8 mouse cellular contexts compared by ENCODE assay signal in the genomic region with DNA sequence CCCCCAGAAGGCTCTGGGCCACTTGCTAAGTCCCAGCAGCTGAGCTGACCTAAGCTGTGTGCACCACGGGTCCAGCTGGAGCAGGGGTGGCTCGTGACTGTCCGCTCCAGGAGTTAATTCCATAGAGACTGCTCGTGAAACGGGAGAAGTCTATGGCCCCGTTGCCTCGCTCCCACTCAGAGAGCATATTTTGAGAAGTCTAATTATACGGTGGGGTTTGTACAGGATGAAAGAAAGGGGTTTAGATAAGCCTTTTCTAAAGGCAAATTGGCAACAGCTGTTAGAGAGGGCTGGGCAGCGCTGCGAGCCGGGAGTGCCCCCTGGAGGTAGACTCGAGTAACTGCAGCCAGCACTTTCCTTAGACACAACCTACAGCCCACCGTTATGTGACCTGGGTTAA. TPM values are rescaled to one million over a fixed set of nuclear protein-coding genes. Genes with fewer than 3 reads are reported as not detected.
DNase-seq lines count a peak whose midpoint lies in the region; ATAC-seq and TF ChIP-seq lines count a peak whose summit lies in the region.

No protein-coding gene starts in this region.

- TF ChIP-seq CTCF in bone marrow, adult 2 months (IDR thresholded peaks at IDR 0.05; ENCODE audit: control insufficient read depth, insufficient read depth, low read length): peak; percentile 95
- TF ChIP-seq CTCF in embryonic fibroblast, embryonic 13.5 days (IDR thresholded peaks at IDR 0.05; ENCODE audit: borderline replicate concordance, insufficient read depth, low read length): peak; percentile 82

- ATAC-seq in kidney, embryonic 14.5 days (ENCODE audit: low FRiP score, low TSS enrichment): 0 out of 2 replicates have a peak, but pooled peaks have one; percentile 17
- no peak for ATAC-seq in liver, embryonic 11.5 days (replicated peaks; ENCODE audit: low FRiP score)
- ATAC-seq in monocyte, adult 5-6 weeks (replicated peaks; ENCODE audit: insufficient number of reproducible peaks, low FRiP score, low TSS enrichment, poor library complexity, severe bottlenecking): peak; percentile 50

- peak overlapping the region; percentile 56 for H3K4me2 ChIP-seq in kidney, embryonic 14.5 days (replicated peaks; ENCODE audit: low read depth, low read length)
- peak overlapping the region; percentile 70 for H3K4me2 ChIP-seq in liver, embryonic 11.5 days

- peaks cover 14% of the 10 kb centered on the region for H3K27me3 ChIP-seq in heart, embryonic 10.5 days (ENCODE audit: insufficient read depth, poor library complexity, severe bottlenecking)
- no peaks in the 10 kb centered on the region for H3K27me3 ChIP-seq in kidney, embryonic 14.5 days (ENCODE audit: control insufficient read depth, insufficient read depth, low read length)
- H3K27me3 ChIP-seq in liver, embryonic 11.5 days (replicated peaks; ENCODE audit: control insufficient read depth, insufficient read depth, low read length): 0 out of 2 replicates have a peak, but pooled peaks cover 5% of the 10 kb centered on the region
- no peaks in the 10 kb centered on the region for H3K27me3 ChIP-seq in splenic B cell, adult 2 months (ENCODE audit: control insufficient read depth, insufficient read depth, low read length, poor library complexity, severe bottlenecking)

- H3K9ac ChIP-seq in kidney, embryonic 14.5 days (ENCODE audit: low read depth, low read length): peak overlapping the region; percentile 19; the same call in 1 of the 2 replicates
- peak overlapping the region; percentile 35 for H3K9ac ChIP-seq in liver, embryonic 11.5 days (ENCODE audit: low read depth, low read length)

- DNase-seq in A20 (ENCODE audit: low read depth, low spot score): peak; percentile 75
- DNase-seq in heart, embryonic 10.5 days (ENCODE audit: low spot score): peak; percentile 87
- peak; percentile 66 for DNase-seq in liver, embryonic 11.5 days (ENCODE audit: low spot score)
- peak; percentile 86 for DNase-seq in splenic B cell, adult 2 months (ENCODE audit: low read depth, low spot score)

- peak overlapping the region; percentile 25 for H3K4me3 ChIP-seq in bone marrow, adult 2 months (replicated peaks; ENCODE audit: control insufficient read depth, low read depth, low read length)
- peak overlapping the region; percentile 32 for H3K4me3 ChIP-seq in embryonic fibroblast, embryonic 13.5 days (ENCODE audit: insufficient read depth, low read length)
- peak overlapping the region; percentile 58 for H3K4me3 ChIP-seq in heart, embryonic 10.5 days
- H3K4me3 ChIP-seq in kidney, embryonic 14.5 days (ENCODE audit: low read length): peak overlapping the region; percentile 28
- peak overlapping the region; percentile 42 for H3K4me3 ChIP-seq in liver, embryonic 11.5 days (ENCODE audit: low read depth, low read length)

- no peaks in the 10 kb centered on the region for H3K36me3 ChIP-seq in heart, embryonic 10.5 days
- H3K36me3 ChIP-seq in kidney, embryonic 14.5 days (ENCODE audit: control insufficient read depth, insufficient read depth, low read length): no peaks in the 10 kb centered on the region
- no peaks in the 10 kb centered on the region for H3K36me3 ChIP-seq in liver, embryonic 11.5 days (ENCODE audit: control insufficient read depth, insufficient read depth, low read length)
- H3K36me3 ChIP-seq in splenic B cell, adult 2 months (ENCODE audit: control insufficient read depth, insufficient read depth, low read length, poor library complexity, severe bottlenecking): no peaks in the 10 kb centered on the region

- H3K27ac ChIP-seq in bone marrow, adult 2 months (ENCODE audit: control insufficient read depth, insufficient read depth, low read depth, low read length, poor library complexity): no peak overlapping the region
- no peak overlapping the region for H3K27ac ChIP-seq in embryonic fibroblast, embryonic 13.5 days (ENCODE audit: insufficient read depth, low read length)
- peak overlapping the region; percentile 73 for H3K27ac ChIP-seq in heart, embryonic 10.5 days
- H3K27ac ChIP-seq in kidney, embryonic 14.5 days (ENCODE audit: low read depth, low read length): no peak overlapping the region
- no peak overlapping the region for H3K27ac ChIP-seq in liver, embryonic 11.5 days (ENCODE audit: low read depth, low read length)

- WGBS in bone marrow, adult 2 months: 5% methylated on average over 13 of the region's 13 CpGs
- WGBS in heart, embryonic 10.5 days: under 1% methylated on average over 13 of the region's 13 CpGs
- WGBS in kidney, embryonic 14.5 days: under 1% methylated on average over 13 of the region's 13 CpGs
- WGBS in liver, embryonic 11.5 days: 3% methylated on average over 13 of the region's 13 CpGs

- peaks cover 4% of the 10 kb centered on the region; the same call in 1 of the 2 replicates for H3K4me1 ChIP-seq in bone marrow, adult 2 months (ENCODE audit: control insufficient read depth, insufficient read depth, low read length)
- H3K4me1 ChIP-seq in embryonic fibroblast, embryonic 13.5 days (ENCODE audit: control insufficient read depth, insufficient read depth, low read length): no peaks in the 10 kb centered on the region
- H3K4me1 ChIP-seq in heart, embryonic 10.5 days: peaks cover 50% of the 10 kb centered on the region
- peaks cover 19% of the 10 kb centered on the region for H3K4me1 ChIP-seq in kidney, embryonic 14.5 days (ENCODE audit: control insufficient read depth, insufficient read depth, low read length)
- H3K4me1 ChIP-seq in liver, embryonic 11.5 days (replicated peaks; ENCODE audit: control insufficient read depth, insufficient read depth, low read length): peaks cover 11% of the 10 kb centered on the region

- no peak; the same call in 1 of the 2 replicates for TF ChIP-seq POLR2A in bone marrow, adult 2 months (IDR thresholded peaks at IDR 0.05; ENCODE audit: borderline replicate concordance, control insufficient read depth, low read depth, low read length)
- TF ChIP-seq POLR2A in embryonic fibroblast, embryonic 13.5 days (IDR thresholded peaks at IDR 0.05; ENCODE audit: low read depth, low read length): no peak

- H3K9me3 ChIP-seq in heart, embryonic 10.5 days: no peaks in the 10 kb centered on the region
- H3K9me3 ChIP-seq in kidney, embryonic 14.5 days (ENCODE audit: control insufficient read depth, low read length): no peaks in the 10 kb centered on the region
- no peaks in the 10 kb centered on the region for H3K9me3 ChIP-seq in liver, embryonic 11.5 days (ENCODE audit: control insufficient read depth, low read length)

RNA-seq across cellular contexts. Expression of a gene that starts 3.3 kb away (rescaled TPM):
- polyA plus RNA-seq in bone marrow, adult 2 months (2011; ENCODE audit: insufficient read depth, insufficient read length, low replicate concordance, missing spikeins): 33.6 and 65.3 TPM in 2 replicates
- polyA plus RNA-seq in embryonic fibroblast, embryonic 13.5 days (2011; ENCODE audit: insufficient read length, low read depth, missing spikeins): 122 and 124 TPM in 2 replicates
- polyA plus RNA-seq in heart, embryonic 10.5 days (2016; fragmentation: Nextera tagmentation; extraction: Ambion mirVana): 605 and 778 TPM in 2 replicates
- polyA plus RNA-seq in kidney, embryonic 14.5 days (2014; fragmentation: Nextera tagmentation; extraction: Ambion mirVana): 442 and 499 TPM in 2 replicates
- polyA plus RNA-seq in liver, embryonic 11.5 days (2014; fragmentation: Nextera tagmentation; extraction: Ambion mirVana): 339 and 355 TPM in 2 replicates
- total RNA-seq in monocyte, adult 5-6 weeks (2017): 122 to 131 TPM (median 125 TPM) in 3 replicates

RNA-seq across cellular contexts. Expression of a gene that starts 28.9 kb away (rescaled TPM):
- 28.4 and 46.7 TPM in 2 replicates for polyA plus RNA-seq in bone marrow, adult 2 months (2011; ENCODE audit: insufficient read depth, insufficient read length, low replicate concordance, missing spikeins)
- 12.3 and 16.6 TPM in 2 replicates for polyA plus RNA-seq in embryonic fibroblast, embryonic 13.5 days (2011; ENCODE audit: insufficient read length, low read depth, missing spikeins)
- polyA plus RNA-seq in heart, embryonic 10.5 days (2016; fragmentation: Nextera tagmentation; extraction: Ambion mirVana): 34.9 and 37.8 TPM in 2 replicates
- polyA plus RNA-seq in kidney, embryonic 14.5 days (2014; fragmentation: Nextera tagmentation; extraction: Ambion mirVana): 26.5 and 39.5 TPM in 2 replicates
- 41.7 and 42.7 TPM in 2 replicates for polyA plus RNA-seq in liver, embryonic 11.5 days (2014; fragmentation: Nextera tagmentation; extraction: Ambion mirVana)
- total RNA-seq in monocyte, adult 5-6 weeks (2017): 29.4 to 38.3 TPM (median 34.3 TPM) in 3 replicates

RNA-seq across cellular contexts. Expression of a gene that starts 51.6 kb away (rescaled TPM):
- polyA plus RNA-seq in bone marrow, adult 2 months (2011; ENCODE audit: insufficient read depth, insufficient read length, low replicate concordance, missing spikeins): 5.6 and 11.4 TPM in 2 replicates
- polyA plus RNA-seq in embryonic fibroblast, embryonic 13.5 days (2011; ENCODE audit: insufficient read length, low read depth, missing spikeins): not detected in 2 replicates
- polyA plus RNA-seq in heart, embryonic 10.5 days (2016; fragmentation: Nextera tagmentation; extraction: Ambion mirVana): 2.9 and 6.3 TPM in 2 replicates
- polyA plus RNA-seq in kidney, embryonic 14.5 days (2014; fragmentation: Nextera tagmentation; extraction: Ambion mirVana): 13.9 and 22.6 TPM in 2 replicates
- 2.4 and 2.8 TPM in 2 replicates for polyA plus RNA-seq in liver, embryonic 11.5 days (2014; fragmentation: Nextera tagmentation; extraction: Ambion mirVana)
- 41.3 to 73.2 TPM (median 47.7 TPM) in 3 replicates for total RNA-seq in monocyte, adult 5-6 weeks (2017)

RNA-seq across cellular contexts. Expression of a gene that starts 52.5 kb away (rescaled TPM):
- polyA plus RNA-seq in bone marrow, adult 2 months (2011; ENCODE audit: insufficient read depth, insufficient read length, low replicate concordance, missing spikeins): 1.9 and 4.0 TPM in 2 replicates
- polyA plus RNA-seq in embryonic fibroblast, embryonic 13.5 days (2011; ENCODE audit: insufficient read length, low read depth, missing spikeins): 108 and 200 TPM in 2 replicates
- polyA plus RNA-seq in heart, embryonic 10.5 days (2016; fragmentation: Nextera tagmentation; extraction: Ambion mirVana): 159 and 233 TPM in 2 replicates
- 412 and 476 TPM in 2 replicates for polyA plus RNA-seq in kidney, embryonic 14.5 days (2014; fragmentation: Nextera tagmentation; extraction: Ambion mirVana)
- polyA plus RNA-seq in liver, embryonic 11.5 days (2014; fragmentation: Nextera tagmentation; extraction: Ambion mirVana): 107 and 128 TPM in 2 replicates
- not detected in 3 replicates for total RNA-seq in monocyte, adult 5-6 weeks (2017)
